Mouse (Mus musculus) CD4-positive, CD25-positive, alpha-beta regulatory T cell, adult 9 weeks (primary cell): Measurements from ENCODE around the gene 9130230L23Rik. TPM values are rescaled to one million over a fixed set of nuclear protein-coding genes. Genes with fewer than 3 reads are reported as not detected.

Experiments used
- polyA plus RNA-seq: library from polyadenylated mRNA; unstranded; fragments of 100-300 nt; shearing (Covaris generic); gene quantifications from one replicate; pipeline ENCODE4 v1.2.1, GENCODE M21; 2017

The 9130230L23Rik gene
- polyA plus RNA-seq = not detected

GRCm38 (mm10) chr5:66004134-66004925 lies at the start of gene 9130230L23Rik:
Gene 9130230L23Rik, minus strand, starts transcription at chr5:66004285.

GRCm38 (mm10) chr5:65934783-65935182 lies 69.3 kb downstream of the 9130230L23Rik start, which contains the start of gene Chrna9:
Gene Chrna9, plus strand, starts transcription at chr5:65934921.

Other genes with a start within 250 kb of the 9130230L23Rik start
- 10.5 TPM for gene N4bp2, start 240.8 kb downstream of the 9130230L23Rik start, polyA plus RNA-seq
- 465 TPM for gene Rhoh, start 143.1 kb downstream of the 9130230L23Rik start, polyA plus RNA-seq
- gene Chrna9, start 69.4 kb downstream of the 9130230L23Rik start, polyA plus RNA-seq = 0.86 TPM
- gene Rbm47, start 168.8 kb upstream of the 9130230L23Rik start, polyA plus RNA-seq = 0.11 TPM